Mouse (Mus musculus): ENCODE measurements around the gene 0610037L13Rik.

Gene 0610037L13Rik

GRCm38 (mm10) chr4:107889731-107890432 lies at the start of gene 0610037L13Rik:
Gene 0610037L13Rik (plus strand): TSS chr4:107889813.
- DNase-seq (ENCODE audit: low spot score in 2 of 2), result peak; percentile 88 to 91

- DNase-seq (ENCODE audit: low spot score in 2 of 2), result peak in 1 of 2 experiments; percentile 48
Observed at GRCm38 (mm10) chr4:107843687-107844086, 45.9 kb upstream of the 0610037L13Rik start.

- peak; percentile 90 for DNase-seq (ENCODE audit: low spot score in 2 of 2)
Observed at GRCm38 (mm10) chr4:107844971-107845370, 44.6 kb upstream of the 0610037L13Rik start.

GRCm38 (mm10) chr4:107846795-107847194 lies 42.8 kb upstream of the 0610037L13Rik start:
- DNase-seq (ENCODE audit: low spot score in 2 of 2), result no peak

GRCm38 (mm10) chr4:107848546-107848945 lies 41.1 kb upstream of the 0610037L13Rik start:
- DNase-seq (ENCODE audit: low spot score in 2 of 2), result no peak

GRCm38 (mm10) chr4:107849621-107850020 lies 40.0 kb upstream of the 0610037L13Rik start:
- DNase-seq (ENCODE audit: low spot score in 2 of 2), result no peak

- no peak for DNase-seq (ENCODE audit: low spot score in 2 of 2)
Observed at GRCm38 (mm10) chr4:107850091-107850490, 39.5 kb upstream of the 0610037L13Rik start.

- DNase-seq (ENCODE audit: low spot score in 2 of 2), result no peak
Observed at GRCm38 (mm10) chr4:107853333-107853732, 36.3 kb upstream of the 0610037L13Rik start.

- no peak for DNase-seq (ENCODE audit: low spot score in 2 of 2)
Observed at GRCm38 (mm10) chr4:107853836-107854235, 35.8 kb upstream of the 0610037L13Rik start.

GRCm38 (mm10) chr4:107856958-107857686 lies 32.5 kb upstream of the 0610037L13Rik start:
- no peak for DNase-seq (ENCODE audit: low spot score in 2 of 2)

- DNase-seq (ENCODE audit: low spot score in 2 of 2), result no peak
Observed at GRCm38 (mm10) chr4:107858995-107859394, 30.6 kb upstream of the 0610037L13Rik start.

GRCm38 (mm10) chr4:107864866-107865265 lies 24.7 kb upstream of the 0610037L13Rik start:
- no peak for DNase-seq (ENCODE audit: low spot score in 2 of 2)

GRCm38 (mm10) chr4:107879254-107880050 lies 10.2 kb upstream of the 0610037L13Rik start, which contains the start of gene Magoh:
Gene Magoh (plus strand): TSS chr4:107879755.
- peak; percentile 94 to 96 for DNase-seq (ENCODE audit: low spot score in 2 of 2)

GRCm38 (mm10) chr4:107881631-107882030 lies 8.0 kb upstream of the 0610037L13Rik start:
- no peak for DNase-seq (ENCODE audit: low spot score in 2 of 2)

GRCm38 (mm10) chr4:107886371-107886770 lies 3.2 kb upstream of the 0610037L13Rik start:
- DNase-seq (ENCODE audit: low spot score in 2 of 2), result no peak

- no peak for DNase-seq (ENCODE audit: low spot score in 2 of 2)
Observed at GRCm38 (mm10) chr4:107889385-107889730, 255 bp upstream of the 0610037L13Rik start.

GRCm38 (mm10) chr4:107892663-107893062 lies 3.0 kb downstream of the 0610037L13Rik start:
- DNase-seq (ENCODE audit: low spot score in 2 of 2), result peak in 1 of 2 experiments; percentile 17

- DNase-seq (ENCODE audit: low spot score in 2 of 2), result no peak
Observed at GRCm38 (mm10) chr4:107899211-107899927, 9.8 kb downstream of the 0610037L13Rik start.

- DNase-seq (ENCODE audit: low spot score in 2 of 2), result no peak
Observed at GRCm38 (mm10) chr4:107900206-107900605, 10.6 kb downstream of the 0610037L13Rik start.

- no peak for DNase-seq (ENCODE audit: low spot score in 2 of 2)
Observed at GRCm38 (mm10) chr4:107904252-107904651, 14.6 kb downstream of the 0610037L13Rik start.

- DNase-seq (ENCODE audit: low spot score in 2 of 2), result no peak
Observed at GRCm38 (mm10) chr4:107906561-107906960, 16.9 kb downstream of the 0610037L13Rik start.
